Comparison of ENCODE assay signal across 8 mouse cellular contexts in genomic region chr14:5918330-5918942, GRCm38 (mm10). TPM values are rescaled to one million over a fixed set of nuclear protein-coding genes. Genes with fewer than 3 reads are reported as not detected.
"Had no signal": no experiment of that assay in that cellular context is flagged by ENCODE, and none has a peak within 500 bp of the region (broad histone marks: within the 10 kb centered on the region; RNA-seq: fewer than 3 reads in every experiment).

No protein-coding gene starts in this region.

RNA-seq across cellular contexts. Expression of gene Gm8237, which starts 38.3 kb away (rescaled TPM):
- total RNA-seq: liver, adult 2 months had no signal
- polyA plus RNA-seq: heart, embryonic 10.5 days; heart, embryonic 12.5 days; heart, embryonic 14.5 days; intestine, postnatal 0 days; kidney, embryonic 14.5 days; limb, embryonic 11.5 days; liver, adult 2 months; liver, embryonic 12.5 days had no signal

RNA-seq across cellular contexts. Expression of gene Gm3248, which starts 43.1 kb away (rescaled TPM):
- polyA plus RNA-seq: liver, adult 2 months; liver, embryonic 12.5 days had no signal
